Mouse (Mus musculus) hindbrain, embryonic 12.5 days (tissue): ENCODE measurements at regions not wholly inside any gene's neighbourhood (a gene's known extent, or its start where the extent isn't known, plus 50 kb on each side); places are given as distances from the start of the nearest gene placed in this dataset.

ENCODE experiments used
- ATAC-seq: fragments of 200-750 bp; cut with Nextera tagmentation; 2 replicates; pipeline ENCODE4 v1.8.0; 2017; ENCODE audit warnings: moderate TSS enrichment; ENCODE audit not compliant: low FRiP score
- H3K27ac ChIP-seq: fragments of 300-500 bp; sonication (generic); 2 replicates; pipeline ENCODE4 v1.5.1; 2016; ENCODE audit warnings: mild to moderate bottlenecking
- H3K27me3 ChIP-seq: fragments of 300-500 bp; sonication (generic); 2 replicates; pipeline ENCODE4 v1.6.1; 2016; ENCODE audit warnings: mild to moderate bottlenecking
- H3K36me3 ChIP-seq: fragments of 300-500 bp; sonication (generic); 2 replicates; pipeline ENCODE4 v1.6.1; 2016; ENCODE audit warnings: mild to moderate bottlenecking
- H3K4me1 ChIP-seq: fragments of 300-500 bp; sonication (generic); 2 replicates; pipeline ENCODE4 v1.6.1; 2016
- H3K4me2 ChIP-seq: fragments of 300-500 bp; sonication (generic); replicated peaks from 2 replicates; pipeline ENCODE4 v1.6.1; 2016; ENCODE audit warnings: mild to moderate bottlenecking
- H3K4me3 ChIP-seq: fragments of 300-500 bp; sonication (generic); 2 replicates; pipeline ENCODE4 v1.5.1; 2016; ENCODE audit warnings: mild to moderate bottlenecking
- H3K9ac ChIP-seq: fragments of 300-500 bp; sonication (generic); 2 replicates; pipeline ENCODE4 v1.6.1; 2016; ENCODE audit warnings: mild to moderate bottlenecking, moderate library complexity
- H3K9me3 ChIP-seq: fragments of 300-500 bp; sonication (generic); replicated peaks from 2 replicates; pipeline ENCODE4 v1.6.1; 2016; ENCODE audit warnings: mild to moderate bottlenecking
- WGBS: fragments of 180-500 bp; shearing (Covaris S2); methylation state at CpG from one replicate; pipeline ENCODE4 v1.1.7; 2016; 5-methylcytosine and 5-hydroxymethylcytosine counted together

GRCm38 (mm10) chr6:140191341-140191740 lies 150.1 kb upstream of the Plcz1 start:
- H3K36me3 ChIP-seq = no peaks in the 10 kb centered on the region
- no peak overlapping the region for H3K27ac ChIP-seq
- no peaks in the 10 kb centered on the region for H3K27me3 ChIP-seq
- no peak overlapping the region for H3K9ac ChIP-seq
- H3K4me3 ChIP-seq = no peak overlapping the region
- H3K9me3 ChIP-seq = no peaks in the 10 kb centered on the region
- no peaks in the 10 kb centered on the region; the same call in 1 of the 2 replicates for H3K4me1 ChIP-seq
- 91% methylated on average over 4 of the region's 4 CpGs for WGBS
- H3K4me2 ChIP-seq = no peak overlapping the region
- ATAC-seq = no peak

DNA sequence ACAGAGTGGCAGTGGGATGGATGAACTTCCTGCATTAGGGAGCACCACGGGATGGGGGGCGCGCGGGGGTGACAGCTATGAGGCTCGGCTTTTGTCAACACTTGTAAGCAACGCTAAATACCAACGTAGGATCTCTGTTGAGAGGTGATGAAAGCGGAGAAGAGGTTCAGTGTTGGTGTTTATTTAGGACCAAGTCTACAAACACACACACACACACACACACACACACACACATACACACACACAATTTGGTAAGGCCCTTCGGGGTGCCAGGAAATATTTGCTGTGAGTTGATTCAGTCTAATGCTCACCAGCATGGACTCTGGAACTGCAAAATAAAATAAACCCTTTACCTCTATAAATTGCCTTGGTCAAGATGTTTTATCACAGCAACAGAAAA lies 148.3 kb upstream of the Plcz1 start:
- ATAC-seq = no peak
- H3K9me3 ChIP-seq = no peaks in the 10 kb centered on the region
- H3K4me3 ChIP-seq = no peak overlapping the region

DNA sequence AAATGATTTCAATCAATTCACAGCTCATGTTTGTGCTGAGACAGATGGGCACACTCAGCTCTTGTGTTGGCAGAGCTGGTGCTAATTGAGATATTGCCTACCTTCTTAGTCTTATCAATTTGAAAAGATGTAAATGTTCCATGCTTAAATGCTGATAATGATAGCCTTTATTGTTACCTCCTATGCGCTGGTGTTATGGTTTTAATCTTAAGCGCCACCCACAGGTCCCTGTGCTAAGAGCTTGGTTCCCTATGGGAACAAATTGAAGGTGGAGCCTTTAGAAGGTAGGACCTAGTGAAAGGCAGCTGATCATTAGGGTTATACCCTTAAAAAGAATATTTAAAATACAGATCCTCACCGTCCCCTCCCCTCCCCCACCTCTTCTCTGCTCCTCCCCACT lies 146.5 kb upstream of the Plcz1 start:
- WGBS = 88% methylated on average over 3 of the region's 3 CpGs
- no peak for ATAC-seq
- H3K27me3 ChIP-seq = no peaks in the 10 kb centered on the region
- no peaks in the 10 kb centered on the region for H3K36me3 ChIP-seq
- no peak overlapping the region for H3K27ac ChIP-seq
- no peak overlapping the region for H3K4me2 ChIP-seq
- H3K4me3 ChIP-seq = no peak overlapping the region
- no peak overlapping the region for H3K9ac ChIP-seq
- no peaks in the 10 kb centered on the region for H3K4me1 ChIP-seq
- no peaks in the 10 kb centered on the region for H3K9me3 ChIP-seq

More for the DNA sequence above, 148.3 kb upstream of the Plcz1 start:
- H3K27me3 ChIP-seq = no peaks in the 10 kb centered on the region
- H3K36me3 ChIP-seq = no peaks in the 10 kb centered on the region
- no peak overlapping the region for H3K9ac ChIP-seq
- WGBS = 78% methylated on average over 9 of the region's 9 CpGs
- no peak overlapping the region for H3K27ac ChIP-seq
- H3K4me1 ChIP-seq = no peaks in the 10 kb centered on the region; the same call in 1 of the 2 replicates
- no peak overlapping the region for H3K4me2 ChIP-seq

GRCm38 (mm10) chr6:140187106-140187505 lies 145.8 kb upstream of the Plcz1 start:
- Histone ChIP-seq H3K36me3 (no peaks in the 10 kb centered on the region), H3K4me3 (no peak overlapping the region), H3K9me3 (no peaks in the 10 kb centered on the region), H3K9ac (no peak overlapping the region), H3K27ac (no peak overlapping the region), H3K4me1 (no peaks in the 10 kb centered on the region), H3K27me3 (no peaks in the 10 kb centered on the region), H3K4me2 (no peak overlapping the region)
- ATAC-seq = no peak
- WGBS = 83% methylated on average over 6 of the region's 6 CpGs

GRCm38 (mm10) chr6:140179999-140180398 lies 138.7 kb upstream of the Plcz1 start:
- 86% methylated on average over 4 of the region's 4 CpGs for WGBS
- H3K36me3 ChIP-seq = no peaks in the 10 kb centered on the region
- no peaks in the 10 kb centered on the region for H3K9me3 ChIP-seq

GRCm38 (mm10) chr6:140178425-140179193 lies 137.4 kb upstream of the Plcz1 start:
- 90% methylated on average over 12 of the region's 12 CpGs for WGBS
- Histone ChIP-seq H3K4me1 (0 out of 2 replicates have a peak, but pooled peaks cover 5% of the 10 kb centered on the region), H3K4me2 (no peak overlapping the region), H3K9me3 (no peaks in the 10 kb centered on the region), H3K27ac (no peak overlapping the region), H3K9ac (no peak overlapping the region), H3K27me3 (no peaks in the 10 kb centered on the region), H3K36me3 (no peaks in the 10 kb centered on the region), H3K4me3 (no peak overlapping the region)
- no peak for ATAC-seq

More at GRCm38 (mm10) chr6:140179999-140180398, 138.7 kb upstream of the Plcz1 start:
- Histone ChIP-seq H3K4me2 (no peak overlapping the region), H3K27ac (no peak overlapping the region), H3K4me3 (no peak overlapping the region), H3K27me3 (no peaks in the 10 kb centered on the region), H3K9ac (no peak overlapping the region), H3K4me1 (0 out of 2 replicates have a peak, but pooled peaks cover 5% of the 10 kb centered on the region)
- no peak for ATAC-seq

DNA sequence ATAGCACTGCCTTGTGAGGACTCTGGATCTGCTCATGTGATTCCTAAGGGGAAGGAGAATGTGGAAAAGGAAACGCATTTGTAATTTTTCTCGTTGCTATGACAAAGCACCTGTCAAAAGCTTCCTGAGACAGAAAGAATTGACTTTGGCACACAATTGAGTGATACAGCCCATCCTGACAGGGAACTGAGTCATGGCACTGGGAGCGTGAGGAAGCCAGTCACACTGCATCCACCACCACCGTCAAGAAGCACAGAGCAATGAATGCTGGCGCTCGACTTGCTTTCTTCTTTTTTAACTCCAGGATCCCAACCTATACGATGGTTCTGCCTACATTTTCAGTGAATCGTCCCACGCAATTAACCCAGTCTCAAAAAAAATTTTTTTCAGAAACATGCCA lies 131.5 kb upstream of the Plcz1 start:
- no peaks in the 10 kb centered on the region for H3K9me3 ChIP-seq
- H3K4me1 ChIP-seq = 0 out of 2 replicates have a peak, but pooled peaks cover 2% of the 10 kb centered on the region
- no peak overlapping the region for H3K4me3 ChIP-seq
- H3K27ac ChIP-seq = no peak overlapping the region
- H3K36me3 ChIP-seq = no peaks in the 10 kb centered on the region
- no peak for ATAC-seq
- H3K4me2 ChIP-seq = no peak overlapping the region
- H3K9ac ChIP-seq = no peak overlapping the region
- WGBS = 89% methylated on average over 9 of the region's 9 CpGs
- H3K27me3 ChIP-seq = no peaks in the 10 kb centered on the region

DNA sequence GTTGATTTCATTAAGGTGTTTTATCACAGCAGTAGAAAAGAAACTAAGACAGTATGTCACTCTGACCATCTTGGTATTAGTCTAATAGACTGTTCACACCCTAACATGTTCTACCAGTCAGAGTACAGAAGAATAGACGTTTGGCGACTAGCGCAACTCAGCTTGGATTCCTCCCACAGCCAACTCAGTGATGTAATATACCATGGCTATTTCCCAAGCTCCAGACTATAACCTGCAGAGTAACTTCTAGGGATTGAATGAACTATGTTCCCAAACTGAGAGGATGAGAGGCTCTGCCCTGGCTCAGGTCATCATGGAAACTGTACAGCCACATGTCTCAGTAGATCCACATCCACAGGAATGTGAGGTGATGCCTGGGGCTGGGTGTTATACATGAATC lies 128.6 kb upstream of the Plcz1 start:
- no peak overlapping the region for H3K27ac ChIP-seq
- no peaks in the 10 kb centered on the region for H3K27me3 ChIP-seq
- H3K4me2 ChIP-seq = no peak overlapping the region
- H3K36me3 ChIP-seq = no peaks in the 10 kb centered on the region
- H3K9me3 ChIP-seq = no peaks in the 10 kb centered on the region
- H3K4me1 ChIP-seq = 0 out of 2 replicates have a peak, but pooled peaks cover 2% of the 10 kb centered on the region
- no peak for ATAC-seq
- WGBS = 97% methylated on average over 3 of the region's 3 CpGs
- H3K9ac ChIP-seq = no peak overlapping the region
- H3K4me3 ChIP-seq = no peak overlapping the region

DNA sequence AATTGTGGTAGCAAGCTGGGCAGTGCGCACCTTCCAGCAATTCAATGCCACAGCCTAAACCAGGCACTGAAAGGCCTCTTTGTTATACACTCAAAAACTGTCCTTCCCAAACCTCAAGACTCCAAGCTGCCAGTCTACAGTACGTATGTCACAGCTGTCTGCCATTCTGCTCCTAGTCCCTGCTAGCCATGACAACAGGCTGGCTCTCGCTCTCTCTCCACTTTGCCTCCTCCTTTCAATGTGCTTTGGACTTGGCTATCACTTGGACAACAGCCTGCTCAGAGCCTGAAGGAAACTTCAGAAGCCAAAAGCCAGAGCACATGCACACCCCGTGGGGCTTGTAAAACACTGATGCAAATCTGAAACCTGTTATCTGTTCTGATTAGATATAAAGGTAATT lies 125.9 kb upstream of the Plcz1 start:
- no peak for ATAC-seq
- no peak overlapping the region for H3K27ac ChIP-seq
- no peaks in the 10 kb centered on the region for H3K27me3 ChIP-seq
- H3K4me1 ChIP-seq = 0 out of 2 replicates have a peak, but pooled peaks cover 2% of the 10 kb centered on the region
- H3K36me3 ChIP-seq = no peaks in the 10 kb centered on the region
- no peak overlapping the region for H3K9ac ChIP-seq
- H3K4me3 ChIP-seq = no peak overlapping the region
- H3K9me3 ChIP-seq = no peaks in the 10 kb centered on the region
- no peak overlapping the region for H3K4me2 ChIP-seq
- WGBS = 74% methylated on average over 4 of the region's 4 CpGs

DNA sequence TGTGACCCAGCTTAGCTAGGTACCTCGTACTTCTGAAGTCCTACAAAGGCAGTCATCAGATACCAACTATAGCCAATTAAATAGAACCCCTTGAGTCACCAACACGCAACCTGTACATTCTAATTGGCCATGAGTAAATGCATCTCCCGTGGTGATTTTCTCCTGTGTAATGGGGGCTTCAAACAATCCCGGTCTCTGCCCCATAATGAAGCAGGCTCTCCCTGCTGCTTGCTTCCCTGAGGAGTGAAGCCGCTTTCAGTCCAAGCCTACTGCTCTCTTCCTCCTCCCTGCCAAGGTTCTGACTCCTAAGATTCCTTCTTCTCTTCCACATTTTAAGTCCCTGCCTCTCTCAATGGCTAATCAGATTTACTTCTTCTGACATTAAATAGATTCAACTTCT lies 121.5 kb upstream of the Plcz1 start:
- Histone ChIP-seq H3K4me3 (no peak overlapping the region), H3K27ac (no peak overlapping the region), H3K4me1 (no peaks in the 10 kb centered on the region), H3K9ac (no peak overlapping the region), H3K27me3 (no peaks in the 10 kb centered on the region), H3K9me3 (no peaks in the 10 kb centered on the region), H3K36me3 (no peaks in the 10 kb centered on the region), H3K4me2 (no peak overlapping the region)
- ATAC-seq = no peak
- WGBS = 81% methylated on average over 5 of the region's 5 CpGs

- 83% methylated on average over 4 of the region's 4 CpGs for WGBS
- Histone ChIP-seq H3K4me2 (no peak overlapping the region), H3K4me1 (no peaks in the 10 kb centered on the region), H3K9me3 (no peaks in the 10 kb centered on the region), H3K36me3 (no peaks in the 10 kb centered on the region), H3K27me3 (no peaks in the 10 kb centered on the region), H3K27ac (no peak overlapping the region), H3K9ac (no peak overlapping the region), H3K4me3 (no peak overlapping the region)
- ATAC-seq = no peak
Measured at GRCm38 (mm10) chr6:140161482-140161881, 120.2 kb upstream of the Plcz1 start.

- Histone ChIP-seq H3K9ac (no peak overlapping the region), H3K36me3 (no peaks in the 10 kb centered on the region), H3K4me2 (no peak overlapping the region), H3K9me3 (no peaks in the 10 kb centered on the region), H3K4me3 (no peak overlapping the region), H3K4me1 (no peaks in the 10 kb centered on the region), H3K27me3 (no peaks in the 10 kb centered on the region), H3K27ac (no peak overlapping the region)
- WGBS = 79% methylated on average over 13 of the region's 13 CpGs
- ATAC-seq = no peak
Measured at GRCm38 (mm10) chr6:140160946-140161345, 119.7 kb upstream of the Plcz1 start.

DNA sequence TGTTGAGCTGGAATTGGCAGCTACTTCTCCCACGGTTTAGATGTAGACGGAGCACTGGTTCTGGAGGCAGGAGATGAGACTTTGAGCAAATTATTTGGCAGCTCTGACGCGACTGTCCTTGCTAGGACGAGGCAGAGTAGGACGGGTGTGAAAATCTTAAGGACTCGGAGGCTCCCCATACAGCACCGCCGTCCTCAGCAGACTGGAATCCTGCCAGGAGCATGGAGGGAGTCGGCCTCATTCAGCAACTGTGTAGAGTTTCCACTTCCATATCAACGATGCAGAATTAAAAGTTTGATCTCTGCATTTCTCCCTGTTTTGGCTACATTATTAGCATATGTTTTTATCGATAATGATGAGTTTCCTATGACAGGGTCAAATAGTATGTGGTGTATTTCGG lies 117.7 kb upstream of the Plcz1 start:
- no peaks in the 10 kb centered on the region for H3K9me3 ChIP-seq
- no peak overlapping the region for H3K27ac ChIP-seq

More for the DNA sequence above, 117.7 kb upstream of the Plcz1 start:
- ATAC-seq = no peak
- 83% methylated on average over 13 of the region's 13 CpGs for WGBS
- no peak overlapping the region for H3K9ac ChIP-seq
- no peaks in the 10 kb centered on the region for H3K27me3 ChIP-seq
- H3K4me2 ChIP-seq = no peak overlapping the region
- no peaks in the 10 kb centered on the region for H3K36me3 ChIP-seq
- no peak overlapping the region for H3K4me3 ChIP-seq
- H3K4me1 ChIP-seq = no peaks in the 10 kb centered on the region
